ENCODE assay signal across 8 mouse cellular contexts in the genomic region with DNA sequence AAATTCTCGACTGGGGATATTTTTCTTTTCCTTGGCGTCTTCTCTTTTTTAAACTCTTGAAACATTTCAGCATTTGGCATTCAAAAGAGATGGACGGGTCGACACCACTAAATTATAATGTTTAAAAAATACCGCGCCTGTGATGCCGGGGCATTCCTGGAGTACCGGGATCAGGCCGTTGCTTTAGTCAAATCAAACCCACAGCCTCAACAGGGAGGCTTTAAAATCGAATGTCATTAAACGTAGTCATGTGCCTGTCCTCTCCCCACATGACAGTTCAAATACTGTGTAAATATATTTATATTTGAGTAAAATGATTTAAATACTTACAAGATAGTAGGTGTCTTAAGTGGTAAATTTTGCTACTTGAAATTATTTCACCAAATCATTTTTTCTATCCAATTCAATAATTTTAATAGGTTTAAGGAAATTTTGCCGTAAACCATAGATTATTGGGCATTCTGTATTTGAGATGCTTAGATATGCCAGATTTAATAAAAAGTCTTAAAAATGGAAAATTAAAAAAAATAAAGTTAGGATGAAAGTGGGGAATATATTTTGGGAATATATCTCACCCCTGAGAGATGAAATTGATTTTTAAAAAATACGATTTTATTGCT. TPM values are rescaled to one million over a fixed set of nuclear protein-coding genes. Genes with fewer than 3 reads are reported as not detected.
DNase-seq lines count a peak whose midpoint lies in the region; ATAC-seq and TF ChIP-seq lines count a peak whose summit lies in the region.

No protein-coding gene starts in this region.

- no peak for TF ChIP-seq POLR2A in MEL (IDR thresholded peaks at IDR 0.05; ENCODE audit: control insufficient read depth in 1 of 2, insufficient read depth in 1 of 2, low read depth in 1 of 2, low read length in 2 of 2, poor library complexity in 1 of 2)

- DNase-seq in heart, postnatal 36 days, result no peak
- peak; percentile 16 for DNase-seq in MEL (ENCODE audit: low read depth, low spot score)
- DNase-seq in hindbrain, embryonic 11.5 days (ENCODE audit: low spot score), result peak; percentile 23
- no peak for DNase-seq in Muller cell, postnatal 12 days (ENCODE audit: inconsistent ontology term)
- no peak for DNase-seq in urinary bladder, adult 18-20 months (ENCODE audit: low spot score in 2 of 2)
- no peak for DNase-seq in right cerebral cortex, postnatal 4 days

- no peaks in the 10 kb centered on the region for H3K9me3 ChIP-seq in heart, embryonic 14.5 days (ENCODE audit: control insufficient read depth, low read length)
- no peaks in the 10 kb centered on the region for H3K9me3 ChIP-seq in MEL (replicated peaks; ENCODE audit: insufficient read depth, low read length)
- no peaks in the 10 kb centered on the region for H3K9me3 ChIP-seq in hindbrain, embryonic 11.5 days (ENCODE audit: control insufficient read depth, low read length)

- no peaks in the 10 kb centered on the region for H3K27me3 ChIP-seq in heart, embryonic 14.5 days (ENCODE audit: control insufficient read depth, insufficient read depth, low read length)
- peaks cover 1 to 2% of the 10 kb centered on the region in 2 experiments; a peak in 1 of 4 replicates for H3K27me3 ChIP-seq in MEL (ENCODE audit: control insufficient read depth in 1 of 2, insufficient read depth in 2 of 2, low read length in 2 of 2)
- peaks cover 9% of the 10 kb centered on the region for H3K27me3 ChIP-seq in hindbrain, embryonic 11.5 days (ENCODE audit: control insufficient read depth, insufficient read depth, low read length)

- TF ChIP-seq RAD21 in MEL (IDR thresholded peaks at IDR 0.05; ENCODE audit: low read depth, low read length), result no peak

- H3K4me2 ChIP-seq in heart, embryonic 14.5 days (ENCODE audit: low read length), result peak overlapping the region; percentile 93
- H3K4me2 ChIP-seq in hindbrain, embryonic 11.5 days (replicated peaks; ENCODE audit: low read depth, low read length), result peak overlapping the region; percentile 85; the same call in 1 of the 2 replicates

- H3K9ac ChIP-seq in heart, embryonic 14.5 days (ENCODE audit: low read length), result peak overlapping the region; percentile 80
- H3K9ac ChIP-seq in MEL (ENCODE audit: control insufficient read depth, low read depth, low read length, poor library complexity, severe bottlenecking), result peak overlapping the region; percentile 58
- no peak overlapping the region for H3K9ac ChIP-seq in hindbrain, embryonic 11.5 days (ENCODE audit: low read depth, low read length)

- TF ChIP-seq EP300 in MEL (IDR thresholded peaks at IDR 0.05; ENCODE audit: low read depth in 1 of 2, low read length in 2 of 2), result no peak

- peaks cover 3 to 6% of the 10 kb centered on the region in 2 experiments for H3K4me1 ChIP-seq in heart, embryonic 14.5 days (ENCODE audit: control insufficient read depth in 2 of 2, insufficient read depth in 2 of 2, low read length in 2 of 2)
- H3K4me1 ChIP-seq in MEL (ENCODE audit: control insufficient read depth in 1 of 2, insufficient read depth in 2 of 2, low read length in 2 of 2), result peaks cover 0 to 4% of the 10 kb centered on the region in 2 experiments; a peak in 3 of 4 replicates
- no peaks in the 10 kb centered on the region for H3K4me1 ChIP-seq in hindbrain, embryonic 11.5 days (replicated peaks; ENCODE audit: control insufficient read depth, insufficient read depth, low read length)

- intact Hi-C loops in heart, postnatal 36 days (cut with DNase I), result no loop called here

- no peak overlapping the region for H3K27ac ChIP-seq in heart, embryonic 14.5 days (replicated peaks in 1 of 2; ENCODE audit: control insufficient read depth in 1 of 2, insufficient read depth in 1 of 2, low read depth in 2 of 2, low read length in 2 of 2)
- H3K27ac ChIP-seq in MEL (ENCODE audit: control insufficient read depth, low read depth, low read length) (no peak overlapping the region), macrophage (peak overlapping the region; percentile 92)
- H3K27ac ChIP-seq in hindbrain, embryonic 11.5 days (ENCODE audit: low read depth, low read length), result no peak overlapping the region

- no peak for ATAC-seq in heart, embryonic 14.5 days (ENCODE audit: insufficient number of reproducible peaks, insufficient read depth, low FRiP score, low read depth)
- no peak for ATAC-seq in hindbrain, embryonic 11.5 days (ENCODE audit: low FRiP score)

- WGBS in heart, embryonic 14.5 days, result 21% methylated on average over 13 of the region's 13 CpGs
- 26% methylated on average over 13 of the region's 13 CpGs for WGBS in hindbrain, embryonic 11.5 days
- WGBS in macrophage (ENCODE audit: missing documents), result 9% methylated on average over 11 of the region's 13 CpGs

- no peak for TF ChIP-seq CTCF in MEL (IDR thresholded peaks at IDR 0.05 in 2 of 3, conservative IDR thresholded peaks at IDR 0.05 in 1 of 3; ENCODE audit: control insufficient read depth in 1 of 3, insufficient read depth in 1 of 3, low read depth in 2 of 3, low read length in 3 of 3, poor library complexity in 1 of 3, severe bottlenecking in 1 of 3)

- H3K79me2 ChIP-seq in MEL (ENCODE audit: control insufficient read depth, insufficient read depth, low read length, poor library complexity), result no peaks in the 10 kb centered on the region; the same call in 1 of the 2 replicates
- H3K79me2 ChIP-seq in macrophage (ENCODE audit: inconsistent target), result peaks cover 55% of the 10 kb centered on the region

- no peaks in the 10 kb centered on the region for H3K36me3 ChIP-seq in heart, embryonic 14.5 days (ENCODE audit: control insufficient read depth, insufficient read depth, low read length)
- H3K36me3 ChIP-seq in MEL (ENCODE audit: control insufficient read depth in 1 of 2, insufficient read depth in 2 of 2, low read length in 2 of 2), result no peaks in the 10 kb centered on the region
- H3K36me3 ChIP-seq in hindbrain, embryonic 11.5 days (ENCODE audit: control insufficient read depth, insufficient read depth, low read length), result no peaks in the 10 kb centered on the region
- H3K36me3 ChIP-seq in macrophage (ENCODE audit: inconsistent target), result no peaks in the 10 kb centered on the region

- peak overlapping the region; percentile 23 to 62; a peak in 3 of 4 replicates for H3K4me3 ChIP-seq in heart, embryonic 14.5 days (ENCODE audit: control insufficient read depth in 1 of 2, insufficient read depth in 1 of 2, low read depth in 1 of 2, low read length in 2 of 2)
- H3K4me3 ChIP-seq in MEL (ENCODE audit: control insufficient read depth in 1 of 2, insufficient read depth in 1 of 2, low read depth in 2 of 2, low read length in 2 of 2), result peak overlapping the region; percentile 63 to 78
- peak overlapping the region; percentile 47; the same call in 1 of the 2 replicates for H3K4me3 ChIP-seq in hindbrain, embryonic 11.5 days (ENCODE audit: low read depth, low read length)
- peak overlapping the region; percentile 82 for H3K4me3 ChIP-seq in macrophage (ENCODE audit: inconsistent target)

TF ChIP-seq in MEL, 35 proteins besides CTCF, POLR2A, EP300 and RAD21:
- TF ChIP-seq BHLHE40 (IDR thresholded peaks at IDR 0.05; ENCODE audit: borderline replicate concordance, low read depth, low read length) (0 out of 2 replicates have a peak, but pooled peaks have one; percentile 17), USF2 (IDR thresholded peaks at IDR 0.05; ENCODE audit: borderline replicate concordance in 1 of 2, insufficient read depth in 1 of 2, low read depth in 1 of 2, low read length in 2 of 2) (0 out of 4 replicates have a peak, but pooled peaks of 1 of the 2 experiments have one; percentile 13), MYB (IDR thresholded peaks at IDR 0.05; ENCODE audit: low read depth, low read length) (no peak)

RNA-seq across cellular contexts. Expression of gene Syk, which starts 1.1 kb away (rescaled TPM):
- 9.1 and 9.6 TPM in 2 replicates for polyA plus RNA-seq in heart, embryonic 14.5 days (2014; fragmentation: Nextera tagmentation; extraction: Ambion mirVana)
- 10 to 100 TPM; 18.9 to 19.5 TPM for total RNA-seq in heart, postnatal 36 days (2021)
- 13.3 and 14.4 TPM in 2 replicates for total RNA-seq in MEL (2012; rRNA removed)
- polyA plus RNA-seq in MEL (2012; ENCODE audit: insufficient read depth in 1 of 2, insufficient read length in 2 of 2, low read depth in 1 of 2, low replicate concordance in 2 of 2, missing spikeins in 1 of 2), result 10 to 100 TPM in 1 of 2 experiments, not detected in 1; 23.8 TPM
- polyA plus RNA-seq in hindbrain, embryonic 11.5 days (2014; fragmentation: Nextera tagmentation; extraction: Ambion mirVana), result 4.0 and 4.4 TPM in 2 replicates
- 1,000 to 10,000 TPM in 18 of 26 experiments, 100 to 1,000 TPM in 8; 824 to 3,159 (median 1,302) TPM for total RNA-seq in macrophage (2018; cell fraction: chromatin; rRNA removed)
- total RNA-seq in macrophage (2018; cell fraction: cytosol; rRNA removed), result 100 to 1,000 TPM; 254 to 524 (median 295) TPM
- 1,000 to 10,000 TPM in 13 of 26 experiments, 100 to 1,000 TPM in 13; 380 to 1,577 (median 999) TPM for total RNA-seq in macrophage (2018; cell fraction: nucleus; rRNA removed)
- polyA plus RNA-seq in macrophage (2018), result 133 to 298 TPM (median 216 TPM) in 3 replicates

RNA-seq across cellular contexts. Expression of gene Diras2, which starts 53.0 kb away (rescaled TPM):
- 0.38 and 0.72 TPM in 2 replicates for polyA plus RNA-seq in heart, embryonic 14.5 days (2014; fragmentation: Nextera tagmentation; extraction: Ambion mirVana)
- total RNA-seq in heart, postnatal 36 days (2021), result under 1 TPM in 1 of 2 experiments, not detected in 1; 0.28 TPM
- not detected in 2 replicates for total RNA-seq in MEL (2012; rRNA removed)
- polyA plus RNA-seq in MEL (2012; ENCODE audit: insufficient read depth in 1 of 2, insufficient read length in 2 of 2, low read depth in 1 of 2, low replicate concordance in 2 of 2, missing spikeins in 1 of 2) (not detected), macrophage (2018) (0.11 to 0.42 TPM (median 0.29 TPM) in 3 replicates)
- 0.24 and 0.40 TPM in 2 replicates for polyA plus RNA-seq in hindbrain, embryonic 11.5 days (2014; fragmentation: Nextera tagmentation; extraction: Ambion mirVana)
- total RNA-seq in macrophage (2018; cell fraction: chromatin; rRNA removed), result under 1 TPM in 13 of 26 experiments, not detected in 13; 0.10 to 0.34 (median 0.22) TPM
- under 1 TPM; 0.05 to 0.49 (median 0.20) TPM for total RNA-seq in macrophage (2018; cell fraction: cytosol; rRNA removed)
- under 1 TPM in 18 of 26 experiments, not detected in 8; 0.06 to 0.39 (median 0.20) TPM for total RNA-seq in macrophage (2018; cell fraction: nucleus; rRNA removed)

Comparison
In these comparisons a context has a peak if more than half of its experiments do, and no peak if none do; other contexts are left out.
1. DNase-seq: peak in MEL (single experiment) and hindbrain, embryonic 11.5 days (single experiment); none in heart, postnatal 36 days (0 of 2), Muller cell, postnatal 12 days (single experiment), urinary bladder, adult 18-20 months (0 of 2) and right cerebral cortex, postnatal 4 days (single experiment).
2. Peak in every context shown above with its lines, with median percentiles within 50 percentile points of each other: H3K4me3 ChIP-seq.